In the genomic region with DNA sequence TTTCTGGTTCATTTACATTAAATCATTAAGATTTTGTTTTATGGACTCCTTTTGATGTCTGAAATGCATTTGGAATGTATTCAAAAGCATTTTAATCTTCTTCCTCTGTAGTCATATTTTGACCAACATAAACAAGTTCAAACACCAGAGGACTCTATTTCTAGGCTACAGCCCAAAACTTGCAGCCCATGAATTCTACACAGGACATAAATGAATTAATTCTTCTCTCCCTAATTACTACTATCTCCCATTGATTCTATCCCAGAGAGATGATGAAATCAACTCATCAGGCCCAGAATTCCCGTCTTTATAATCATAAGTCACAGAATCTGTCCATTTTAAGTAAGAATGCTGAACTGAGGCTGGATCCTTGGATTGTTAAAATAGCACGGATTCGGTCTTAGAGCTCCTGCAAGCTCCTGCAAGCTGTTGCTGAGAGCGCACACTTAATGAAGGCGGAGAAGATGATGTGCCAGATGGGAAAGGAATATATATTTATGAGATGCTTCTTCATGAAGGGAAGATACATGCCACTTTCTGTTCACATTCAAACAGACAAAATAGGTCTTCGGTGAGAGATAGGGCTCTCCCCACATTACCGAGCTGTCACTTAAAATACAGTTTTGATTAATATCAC, we compare ENCODE assay signal across 20 mouse cellular contexts. TPM values are rescaled to one million over a fixed set of nuclear protein-coding genes. Genes with fewer than 3 reads are reported as not detected.
DNase-seq lines count a peak whose midpoint lies in the region; ATAC-seq and TF ChIP-seq lines count a peak whose summit lies in the region.
"Had no signal": no experiment of that assay in that cellular context is flagged by ENCODE, and none has a peak within 500 bp of the region (broad histone marks: within the 10 kb centered on the region; RNA-seq: fewer than 3 reads in every experiment).

No protein-coding gene starts in this region.

- no peak overlapping the region for H3K4me3 ChIP-seq in hindbrain, embryonic 12.5 days
- H3K4me3 ChIP-seq in hindbrain, embryonic 11.5 days (ENCODE audit: low read depth, low read length): no peak overlapping the region
- H3K4me3 ChIP-seq in midbrain, embryonic 15.5 days: no peak overlapping the region
- H3K4me3 ChIP-seq in midbrain, postnatal 0 days (ENCODE audit: low read depth, low read length): no peak overlapping the region
- H3K4me3 ChIP-seq: erythroblast, embryonic 14.5 days; heart, embryonic 12.5 days; liver, embryonic 12.5 days had no signal

- peaks cover 10% of the 10 kb centered on the region; the same call in 1 of the 2 replicates for H3K4me1 ChIP-seq in hindbrain, embryonic 12.5 days
- no peaks in the 10 kb centered on the region for H3K4me1 ChIP-seq in hindbrain, embryonic 11.5 days (replicated peaks; ENCODE audit: control insufficient read depth, insufficient read depth, low read length)
- H3K4me1 ChIP-seq in midbrain, embryonic 15.5 days: peaks cover 22% of the 10 kb centered on the region
- no peaks in the 10 kb centered on the region for H3K4me1 ChIP-seq in midbrain, postnatal 0 days (ENCODE audit: insufficient read depth, low read length)

- H3K36me3 ChIP-seq in hindbrain, embryonic 12.5 days: no peaks in the 10 kb centered on the region
- H3K36me3 ChIP-seq in hindbrain, embryonic 11.5 days (ENCODE audit: control insufficient read depth, insufficient read depth, low read length): no peaks in the 10 kb centered on the region
- H3K36me3 ChIP-seq in midbrain, embryonic 15.5 days (replicated peaks): no peaks in the 10 kb centered on the region
- H3K36me3 ChIP-seq in midbrain, postnatal 0 days (ENCODE audit: insufficient read depth, low read length): no peaks in the 10 kb centered on the region
- H3K36me3 ChIP-seq: heart, embryonic 12.5 days; liver, embryonic 12.5 days had no signal

- H3K4me2 ChIP-seq in hindbrain, embryonic 12.5 days (replicated peaks): no peak overlapping the region
- H3K4me2 ChIP-seq in hindbrain, embryonic 11.5 days (replicated peaks; ENCODE audit: low read depth, low read length): no peak overlapping the region
- no peak overlapping the region for H3K4me2 ChIP-seq in midbrain, embryonic 15.5 days
- H3K4me2 ChIP-seq in midbrain, postnatal 0 days (ENCODE audit: low read depth, low read length, poor library complexity, severe bottlenecking): no peak overlapping the region
- H3K4me2 ChIP-seq: heart, embryonic 12.5 days; liver, embryonic 12.5 days had no signal

- no peak for TF ChIP-seq CTCF in midbrain, postnatal 0 days (IDR thresholded peaks at IDR 0.05)

- no peaks in the 10 kb centered on the region for H3K9me3 ChIP-seq in hindbrain, embryonic 12.5 days (replicated peaks)
- H3K9me3 ChIP-seq in hindbrain, embryonic 11.5 days (ENCODE audit: control insufficient read depth, low read length): no peaks in the 10 kb centered on the region
- H3K9me3 ChIP-seq in midbrain, embryonic 15.5 days: peaks cover 3% of the 10 kb centered on the region; the same call in 1 of the 2 replicates
- H3K9me3 ChIP-seq in midbrain, postnatal 0 days (ENCODE audit: low read length): no peaks in the 10 kb centered on the region
- H3K9me3 ChIP-seq: liver, embryonic 12.5 days had no signal

- H3K9ac ChIP-seq in hindbrain, embryonic 12.5 days: no peak overlapping the region
- H3K9ac ChIP-seq in hindbrain, embryonic 11.5 days (ENCODE audit: low read depth, low read length): no peak overlapping the region
- no peak overlapping the region for H3K9ac ChIP-seq in midbrain, embryonic 15.5 days
- H3K9ac ChIP-seq in midbrain, postnatal 0 days (replicated peaks; ENCODE audit: low read length, poor library complexity, severe bottlenecking): no peak overlapping the region
- H3K9ac ChIP-seq: heart, embryonic 12.5 days; liver, embryonic 12.5 days had no signal

- H3K27ac ChIP-seq in hindbrain, embryonic 12.5 days: 0 out of 2 replicates have a peak overlapping the region, but pooled peaks have one; percentile 5
- H3K27ac ChIP-seq in hindbrain, embryonic 11.5 days (ENCODE audit: low read depth, low read length): no peak overlapping the region
- peak overlapping the region; percentile 56 for H3K27ac ChIP-seq in midbrain, embryonic 15.5 days
- no peak overlapping the region for H3K27ac ChIP-seq in midbrain, postnatal 0 days (ENCODE audit: low read depth, low read length)

- no peaks in the 10 kb centered on the region for H3K27me3 ChIP-seq in hindbrain, embryonic 12.5 days
- no peaks in the 10 kb centered on the region for H3K27me3 ChIP-seq in hindbrain, embryonic 11.5 days (ENCODE audit: control insufficient read depth, insufficient read depth, low read length)
- H3K27me3 ChIP-seq in midbrain, embryonic 15.5 days (replicated peaks): no peaks in the 10 kb centered on the region
- H3K27me3 ChIP-seq in midbrain, postnatal 0 days (ENCODE audit: insufficient read depth, low read length): no peaks in the 10 kb centered on the region
- H3K27me3 ChIP-seq: heart, embryonic 12.5 days; liver, embryonic 12.5 days; Patski had no signal

- no peak for DNase-seq in hindbrain, embryonic 11.5 days (ENCODE audit: low spot score)
- DNase-seq in layer of hippocampus, adult 9-11 months: peak; percentile 59
- no peak for DNase-seq in layer of hippocampus, adult 9-10 months (ENCODE audit: low spot score)
- DNase-seq in midbrain, postnatal 0 days (ENCODE audit: low spot score): no peak
- peak; percentile 82 for DNase-seq in telencephalon, adult 2 months (ENCODE audit: low read depth, low spot score)
- DNase-seq: adrenal gland, postnatal 25 days; cerebellum, adult 8-10 months; heart, postnatal 36 days; kidney, postnatal 10 days; layer of hippocampus, postnatal 36 days; right cerebral cortex, adult 18-20 months; thymus, postnatal 14 days had no signal

- 70% methylated on average over 7 of the region's 7 CpGs for WGBS in hindbrain, embryonic 12.5 days
- WGBS in hindbrain, embryonic 11.5 days: 77% methylated on average over 7 of the region's 7 CpGs
- 54% methylated on average over 7 of the region's 7 CpGs for WGBS in midbrain, embryonic 15.5 days
- 51% methylated on average over 7 of the region's 7 CpGs for WGBS in midbrain, postnatal 0 days

- ATAC-seq in hindbrain, embryonic 12.5 days (ENCODE audit: low FRiP score): no peak
- no peak for ATAC-seq in hindbrain, embryonic 11.5 days (ENCODE audit: low FRiP score)
- no peak for ATAC-seq in midbrain, embryonic 15.5 days (replicated peaks)
- ATAC-seq in midbrain, postnatal 0 days (ENCODE audit: low FRiP score): no peak
- ATAC-seq: activated CD4-positive, CD25-positive, alpha-beta regulatory T cell, adult 4 months; liver, embryonic 12.5 days; lung, postnatal 0 days; Patski had no signal

RNA-seq across cellular contexts. Expression of a gene that starts 7.7 kb away (rescaled TPM):
- polyA plus RNA-seq in hindbrain, embryonic 12.5 days (2016; fragmentation: Nextera tagmentation; extraction: Ambion mirVana): 1.2 and 3.2 TPM in 2 replicates
- 3.2 and 3.4 TPM in 2 replicates for polyA plus RNA-seq in hindbrain, embryonic 11.5 days (2014; fragmentation: Nextera tagmentation; extraction: Ambion mirVana)
- 0.96 and 5.1 TPM in 2 replicates for polyA plus RNA-seq in midbrain, embryonic 15.5 days (2015; fragmentation: Nextera tagmentation; extraction: Ambion mirVana)
- 20.2 and 50.0 TPM in 2 replicates for total RNA-seq in midbrain, postnatal 0 days (2014; rRNA removed)
- 2.0 and 4.3 TPM in 2 replicates for polyA plus RNA-seq in midbrain, postnatal 0 days (2015; fragmentation: Nextera tagmentation; extraction: Ambion mirVana)

Comparison
In these comparisons a context has a peak if more than half of its experiments do, and no peak if none do; other contexts are left out.
1. H3K27ac ChIP-seq: peak in hindbrain, embryonic 12.5 days (single experiment) and midbrain, embryonic 15.5 days (single experiment); none in hindbrain, embryonic 11.5 days (single experiment) and midbrain, postnatal 0 days (single experiment).
2. DNase-seq: peak in layer of hippocampus, adult 9-11 months (single experiment) and telencephalon, adult 2 months (single experiment); none in hindbrain, embryonic 11.5 days (single experiment), layer of hippocampus, adult 9-10 months (single experiment) and midbrain, postnatal 0 days (single experiment).